Mouse (Mus musculus) CD4-positive, CD25-positive, alpha-beta regulatory T cell, adult 4 months (primary cell): ENCODE results near the gene Lactbl1. TPM values are rescaled to one million over a fixed set of nuclear protein-coding genes. Genes with fewer than 3 reads are reported as not detected.

Experiments
- ATAC-seq: one replicate; pipeline ENCODE4 v1.8.0; 2017
- polyA plus RNA-seq, 2 experiments: library from polyadenylated mRNA; unstranded; fragments of 100-300 nt; shearing (Covaris generic); gene quantifications; one replicate each; pipeline ENCODE4 v1.2.1; 2017

Lactbl1 gene
- polyA plus RNA-seq: under 1 TPM in 1 of 2 experiments, not detected in 1; 0.17 TPM

DNA sequence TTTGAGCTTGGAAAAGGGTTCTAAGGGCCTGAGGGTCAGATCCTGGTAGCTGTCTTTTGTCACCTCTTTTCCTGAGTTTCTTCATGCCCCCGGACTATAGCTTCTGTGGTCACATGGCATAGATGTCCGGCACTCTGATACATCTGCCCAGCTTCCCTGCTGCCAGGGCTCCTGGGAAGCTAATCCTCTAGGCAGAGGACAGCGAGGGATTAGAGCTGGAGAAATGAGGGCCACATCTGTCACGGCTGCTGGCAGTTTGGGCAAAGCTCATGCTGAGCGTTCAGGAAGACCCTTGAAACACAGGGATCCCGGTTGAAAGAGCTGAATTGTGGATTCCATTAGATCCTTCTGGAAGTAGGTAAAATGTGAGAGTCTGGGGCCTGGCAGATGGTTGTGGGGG lies at the start of gene Lactbl1:
Gene Lactbl1 (plus strand): TSS at position 234 of the 400 bp plus-strand sequence.
- ATAC-seq: no peak

DNA sequence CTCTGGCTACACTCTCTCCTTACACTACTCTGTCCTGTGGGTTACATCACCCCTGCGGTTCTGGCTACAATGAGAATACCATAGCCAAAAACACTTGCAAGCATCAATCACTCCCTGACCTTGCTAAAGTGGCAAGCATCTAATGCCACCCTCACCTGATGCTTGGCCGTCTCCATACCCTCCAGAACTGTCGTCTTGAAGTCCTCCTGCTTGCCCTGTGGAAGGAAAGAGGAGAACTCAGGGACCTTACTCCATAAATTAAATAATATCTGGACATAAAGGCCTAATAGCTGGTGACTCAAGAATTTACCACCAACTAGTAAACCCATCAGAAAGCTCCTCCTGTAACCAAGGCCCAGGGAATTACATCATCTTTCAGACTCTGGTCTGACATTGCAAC lies 40.5 kb upstream of the Lactbl1 start:
- ATAC-seq: no peak

- no peak for ATAC-seq
These were observed 35.1 kb upstream of the Lactbl1 start for GRCm38 (mm10) chr4:136587221-136587827.

DNA sequence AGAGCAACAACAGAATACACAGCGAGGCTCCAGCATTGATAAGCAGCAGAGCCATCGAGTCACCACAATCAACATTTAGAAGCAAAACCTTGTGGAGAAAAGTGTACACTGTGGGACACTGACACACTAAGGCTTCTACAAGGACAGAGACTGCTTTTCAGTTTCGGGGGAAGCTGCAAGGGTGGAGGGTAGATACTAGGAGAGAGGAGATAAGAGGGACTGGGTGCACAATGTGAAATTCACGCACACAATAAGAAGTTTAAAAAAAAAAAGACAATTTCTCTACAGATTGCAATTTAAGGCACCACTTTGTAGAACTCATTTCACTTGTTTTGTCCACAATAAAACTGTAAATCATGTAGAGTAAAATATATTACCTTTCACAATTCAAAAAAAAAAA lies 34.4 kb upstream of the Lactbl1 start:
- ATAC-seq: no peak

DNA sequence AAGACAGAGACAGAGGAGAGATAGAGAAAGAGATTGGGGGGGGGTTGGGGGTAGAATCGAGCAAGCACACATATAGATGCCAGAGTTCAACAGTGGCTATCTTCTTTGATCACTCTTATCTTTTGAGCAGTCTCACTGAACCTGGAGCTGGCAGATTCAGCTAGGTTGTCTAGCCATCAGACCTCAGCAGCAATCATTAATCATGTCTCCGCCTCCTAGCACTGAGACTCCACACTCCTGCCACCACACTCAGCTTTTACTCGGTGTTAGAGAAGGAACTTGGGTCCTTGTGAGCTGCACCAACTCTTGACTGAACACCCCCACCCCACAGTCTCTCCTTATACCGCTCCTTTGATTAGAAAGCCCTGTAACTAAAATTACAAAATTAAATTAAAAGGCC lies 30.3 kb upstream of the Lactbl1 start:
- no peak for ATAC-seq

DNA sequence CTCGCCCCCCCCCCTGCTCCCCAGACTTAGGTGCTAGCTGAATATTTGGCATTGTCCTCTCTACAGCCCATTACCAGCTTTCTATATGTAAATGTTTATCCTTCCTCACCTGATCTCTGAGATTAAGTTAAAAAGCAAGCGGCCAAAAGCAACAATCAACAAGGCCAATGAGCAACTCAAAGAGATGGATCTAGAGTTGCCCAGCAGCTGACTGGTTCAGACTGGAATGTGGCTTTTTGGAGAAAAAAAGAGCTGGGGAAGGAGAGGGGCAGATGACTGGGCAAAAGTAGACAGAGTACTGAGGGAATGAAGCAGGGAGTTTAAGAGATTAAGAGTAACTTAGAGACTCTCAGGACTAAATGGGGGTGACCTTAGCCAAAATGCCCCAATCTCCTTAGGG lies 28.4 kb upstream of the Lactbl1 start:
- no peak for ATAC-seq

DNA sequence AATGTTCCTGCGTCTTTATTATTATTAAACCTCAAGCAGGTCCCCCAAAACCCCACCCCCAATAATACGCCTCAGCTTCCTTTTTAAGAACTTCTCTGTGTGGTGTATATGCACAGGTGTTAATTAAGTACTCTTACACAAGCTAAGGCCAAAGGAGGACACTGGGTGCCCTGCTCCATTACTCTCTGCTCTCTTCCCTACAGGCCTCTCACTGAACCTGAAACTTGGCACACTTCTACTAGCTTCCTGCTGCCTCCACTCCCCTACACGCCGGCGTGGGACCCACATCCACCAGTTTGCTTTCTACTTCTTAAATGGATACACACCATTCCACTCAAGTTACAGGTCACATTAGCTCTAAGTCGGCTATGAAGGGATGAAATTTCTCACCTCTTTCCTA lies 27.2 kb upstream of the Lactbl1 start:
- ATAC-seq: no peak

GRCm38 (mm10) chr4:136598268-136598876 lies 24.0 kb upstream of the Lactbl1 start:
- ATAC-seq: no peak

- no peak for ATAC-seq
These were observed 22.6 kb upstream of the Lactbl1 start for GRCm38 (mm10) chr4:136599869-136600268.

DNA sequence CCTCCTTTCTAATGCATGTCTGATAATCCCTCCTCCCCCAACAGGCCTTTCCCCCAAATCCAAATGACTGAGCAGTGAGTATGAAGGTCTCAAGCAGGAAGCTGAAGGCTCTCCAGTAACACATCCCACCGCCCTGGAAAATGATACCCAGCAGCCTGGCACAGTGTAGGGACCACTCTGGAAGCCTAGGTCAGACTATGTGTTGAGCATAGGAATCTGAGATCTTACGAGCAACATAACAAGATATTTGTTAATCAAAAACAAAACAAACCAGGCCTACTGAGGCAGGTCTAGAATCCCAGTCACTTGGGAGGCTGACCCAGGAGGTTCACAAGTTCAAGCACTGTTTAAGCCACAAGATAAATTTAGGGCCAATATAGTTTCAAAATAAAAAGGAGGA lies 21.9 kb upstream of the Lactbl1 start:
- no peak for ATAC-seq

DNA sequence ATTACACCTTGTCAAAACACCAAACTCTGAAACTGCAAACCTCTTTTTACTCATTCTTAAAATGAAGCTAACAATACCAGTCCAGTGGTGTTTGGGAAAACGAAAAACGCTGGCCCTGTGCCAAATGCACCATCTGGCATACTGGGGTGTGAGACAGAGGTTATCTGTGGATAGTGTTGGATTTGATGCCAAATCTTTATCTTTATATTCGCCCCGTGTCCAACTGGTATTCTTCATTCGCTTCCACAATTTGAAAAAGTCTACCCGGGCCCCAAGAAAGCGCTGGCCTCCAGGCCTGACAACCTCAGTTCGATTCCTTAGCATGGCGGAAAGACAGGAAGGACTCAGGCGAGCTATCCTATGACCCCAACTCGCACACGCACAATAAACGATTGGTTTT lies 20.9 kb upstream of the Lactbl1 start:
- ATAC-seq: no peak

DNA sequence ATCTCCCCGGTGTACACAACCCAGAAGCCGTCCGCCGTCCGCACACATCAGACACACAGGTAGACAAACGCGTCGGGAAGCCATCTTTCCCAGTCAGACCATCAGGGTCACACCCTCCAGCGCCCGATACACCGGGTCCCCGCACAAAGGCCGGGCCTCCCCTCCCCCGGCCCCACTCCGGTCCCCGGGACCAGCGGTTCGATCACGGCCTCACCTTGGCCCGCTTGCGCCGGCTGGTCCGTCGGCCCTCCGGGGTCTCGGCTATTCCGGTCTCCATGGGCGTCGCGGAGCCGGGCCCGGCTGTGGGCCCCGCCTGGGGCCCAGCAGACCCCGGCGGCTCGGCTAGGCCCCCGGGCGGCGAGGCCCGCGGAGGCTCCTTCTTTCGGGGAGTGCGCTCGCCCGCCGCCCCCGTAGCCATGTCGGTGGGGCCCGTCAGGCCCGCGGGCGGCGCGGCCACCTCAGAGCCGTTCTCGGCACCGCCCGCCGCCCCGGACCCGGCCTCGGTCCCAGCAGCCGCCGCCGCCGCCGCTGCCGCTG lies 20.3 kb upstream of the Lactbl1 start:
- peak; percentile 40 for ATAC-seq

DNA sequence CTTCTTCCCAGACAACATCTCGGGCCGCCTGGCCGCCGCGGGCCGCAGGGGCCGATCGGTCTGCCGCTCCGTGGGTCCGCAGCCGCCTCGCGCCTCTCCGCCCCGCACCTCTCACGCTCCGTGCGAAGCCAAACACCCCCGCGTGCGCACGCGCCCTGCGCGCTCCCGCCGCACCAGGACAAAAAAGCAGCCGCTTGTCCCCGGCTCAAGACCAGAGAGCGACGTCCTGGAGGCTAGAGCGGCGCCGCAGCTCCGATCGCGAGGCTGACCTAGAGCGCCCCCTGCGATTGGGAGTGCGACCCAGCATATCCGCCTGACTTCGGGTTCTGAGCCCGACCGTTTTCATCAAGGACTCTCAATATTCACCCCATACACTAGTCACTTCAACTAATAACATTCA lies 19.9 kb upstream of the Lactbl1 start, which contains the start of gene Kdm1a:
Gene Kdm1a (minus strand): TSS at position 156 of the 400 bp plus-strand sequence.
- peak; percentile 91 for ATAC-seq

GRCm38 (mm10) chr4:136605756-136606485 lies 16.5 kb upstream of the Lactbl1 start:
- ATAC-seq: no peak

DNA sequence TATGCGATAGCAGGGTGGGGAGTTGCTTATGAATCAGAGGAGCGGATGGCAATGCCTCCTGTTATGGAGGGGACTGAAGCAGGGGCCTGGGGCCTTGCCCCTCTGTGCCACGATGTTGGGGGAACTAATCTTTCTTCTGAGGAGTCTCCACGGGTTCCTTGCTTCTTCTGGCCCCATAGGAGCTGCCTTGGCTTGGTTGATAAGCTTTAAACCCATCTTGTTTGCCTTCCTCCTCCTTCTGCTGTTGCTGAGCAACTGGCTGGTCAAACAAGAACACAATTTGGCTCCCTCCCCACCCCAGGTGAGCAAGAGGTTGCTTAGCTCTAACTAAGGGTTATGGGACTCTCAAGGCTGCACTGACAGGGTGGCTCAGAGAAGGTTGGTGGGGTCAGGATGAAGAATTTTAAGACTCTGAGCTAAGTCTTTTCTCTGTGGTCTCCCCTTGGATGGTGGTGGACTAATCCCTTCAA lies 12.0 kb upstream of the Lactbl1 start, which contains the start of gene Tex46:
Gene Tex46 (plus strand): TSS at position 51 of the 470 bp plus-strand sequence.
- ATAC-seq: no peak

DNA sequence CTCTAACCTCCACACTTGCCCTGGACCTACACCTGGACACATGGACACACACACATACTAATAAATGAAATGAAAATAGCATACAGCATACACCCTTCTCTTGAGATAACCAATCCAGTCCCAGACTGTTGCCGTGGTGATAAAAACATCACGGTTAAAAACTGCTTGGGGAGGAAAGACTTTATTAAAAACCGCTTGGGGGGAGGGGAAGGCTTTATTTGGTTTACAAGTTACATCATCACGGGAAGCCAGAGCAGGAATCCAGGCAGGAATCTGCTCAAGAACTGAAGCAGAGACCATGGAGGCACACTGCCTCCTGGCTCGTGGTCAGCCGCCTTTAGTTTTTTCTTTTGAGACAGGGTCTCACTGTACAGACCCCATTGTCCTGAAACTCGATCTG lies 8.8 kb upstream of the Lactbl1 start:
- ATAC-seq: no peak

- ATAC-seq: peak; percentile 47
These were observed 1.1 kb upstream of the Lactbl1 start for GRCm38 (mm10) chr4:136621336-136621735.

- ATAC-seq: no peak
These were observed 465 bp upstream of the Lactbl1 start for GRCm38 (mm10) chr4:136621956-136622355.

DNA sequence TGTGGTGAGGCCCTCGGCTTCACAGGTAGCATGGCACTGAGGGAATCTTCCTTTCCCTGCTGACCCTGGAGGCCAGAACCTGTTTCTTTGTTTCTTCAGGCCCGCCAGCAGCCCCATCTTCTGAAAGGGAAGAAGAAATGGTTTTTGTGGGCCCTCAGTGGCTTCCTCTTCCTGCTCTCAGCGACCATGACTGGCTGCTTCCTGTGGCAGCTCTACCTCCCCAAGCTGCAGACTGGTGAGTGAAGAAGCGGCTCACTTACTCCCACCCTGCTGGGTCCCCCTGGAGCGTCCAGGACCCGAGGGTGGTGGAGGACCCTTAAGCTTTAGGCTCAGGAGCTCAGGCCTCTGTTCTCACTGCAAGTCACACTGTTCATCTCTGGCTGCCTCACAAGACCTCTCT lies 4.2 kb downstream of the Lactbl1 start:
- ATAC-seq: no peak

GRCm38 (mm10) chr4:136631237-136631994 lies 9.0 kb downstream of the Lactbl1 start:
- no peak for ATAC-seq

- no peak for ATAC-seq
These were observed 13.6 kb downstream of the Lactbl1 start for GRCm38 (mm10) chr4:136635995-136636394.

- ATAC-seq: no peak
These were observed 14.1 kb downstream of the Lactbl1 start for GRCm38 (mm10) chr4:136636511-136636910.
